Mouse (Mus musculus): ENCODE results near the gene Pcx.

Gene Pcx

GRCm38 (mm10) chr19:4509986-4510963, at the start of gene Pcx:
TSS of gene Pcx (plus strand) at chr19:4510472.
- DNase-seq (ENCODE audit: low spot score), result peak; percentile 98

DNA sequence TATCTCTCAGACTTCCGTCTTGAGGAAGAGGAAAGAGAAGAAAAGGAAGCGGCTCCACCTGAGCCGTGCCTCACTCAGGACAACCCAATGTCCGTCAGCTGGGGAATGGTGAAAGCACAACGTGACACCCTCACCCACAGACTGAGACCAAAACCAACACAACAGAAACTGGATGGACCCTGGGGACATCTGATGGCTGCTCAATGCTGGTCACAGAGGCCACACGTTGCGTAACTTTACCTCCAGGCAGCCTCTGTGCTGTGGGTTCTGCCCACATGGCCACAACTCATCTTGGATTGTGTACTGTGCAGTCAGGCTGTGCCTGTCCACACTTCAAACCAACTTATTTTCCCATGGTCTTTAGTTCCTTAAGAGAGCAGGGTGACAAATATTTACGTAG, 48.3 kb upstream of the Pcx start:
- DNase-seq (ENCODE audit: low spot score), result no peak

- no peak for DNase-seq (ENCODE audit: low spot score)
Measured at GRCm38 (mm10) chr19:4464666-4465065, 45.6 kb upstream of the Pcx start.

DNA sequence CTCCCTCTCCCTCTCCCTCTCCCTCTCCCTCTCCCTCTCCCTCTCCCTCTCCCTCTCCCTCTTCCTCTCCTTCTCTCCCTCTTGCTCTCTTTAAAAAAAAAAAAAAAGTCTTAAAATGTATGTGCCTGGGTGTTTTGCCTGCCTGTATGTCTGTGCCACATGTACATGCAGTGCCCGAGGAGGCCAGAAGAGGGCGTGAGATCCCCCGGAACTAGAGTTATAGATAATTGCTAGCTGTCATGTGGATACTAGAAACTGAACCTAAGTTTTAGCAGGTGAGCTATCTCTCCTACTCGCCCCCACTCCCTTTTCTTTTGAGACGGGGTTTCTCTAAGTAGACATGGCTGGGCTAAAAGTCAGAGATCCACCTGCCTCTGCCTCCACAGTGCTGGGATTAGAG, 41.9 kb upstream of the Pcx start:
- no peak for DNase-seq (ENCODE audit: low spot score)

DNA sequence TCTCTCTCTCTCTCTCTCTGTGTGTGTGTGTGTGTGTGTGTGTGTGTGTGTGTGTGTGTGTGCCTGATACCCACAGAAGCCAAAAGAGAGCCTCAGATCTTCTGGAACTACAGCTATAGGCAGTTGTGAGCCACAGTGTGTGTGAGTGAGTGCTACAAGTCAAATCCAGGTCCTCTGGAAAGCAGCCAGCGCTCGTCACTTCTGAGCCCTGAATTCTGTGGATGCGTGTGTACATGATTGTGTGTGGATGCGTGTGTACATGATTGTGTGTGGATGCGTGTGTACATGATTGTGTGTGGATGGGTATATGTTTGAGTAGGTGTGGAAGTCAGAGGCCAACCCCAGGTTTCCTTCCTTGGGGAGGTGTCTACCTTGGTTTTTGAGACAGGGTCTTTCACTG, 36.7 kb upstream of the Pcx start:
- no peak for DNase-seq (ENCODE audit: low spot score)

- no peak for DNase-seq (ENCODE audit: low spot score)
Measured at GRCm38 (mm10) chr19:4474739-4475138, 35.5 kb upstream of the Pcx start.

DNA sequence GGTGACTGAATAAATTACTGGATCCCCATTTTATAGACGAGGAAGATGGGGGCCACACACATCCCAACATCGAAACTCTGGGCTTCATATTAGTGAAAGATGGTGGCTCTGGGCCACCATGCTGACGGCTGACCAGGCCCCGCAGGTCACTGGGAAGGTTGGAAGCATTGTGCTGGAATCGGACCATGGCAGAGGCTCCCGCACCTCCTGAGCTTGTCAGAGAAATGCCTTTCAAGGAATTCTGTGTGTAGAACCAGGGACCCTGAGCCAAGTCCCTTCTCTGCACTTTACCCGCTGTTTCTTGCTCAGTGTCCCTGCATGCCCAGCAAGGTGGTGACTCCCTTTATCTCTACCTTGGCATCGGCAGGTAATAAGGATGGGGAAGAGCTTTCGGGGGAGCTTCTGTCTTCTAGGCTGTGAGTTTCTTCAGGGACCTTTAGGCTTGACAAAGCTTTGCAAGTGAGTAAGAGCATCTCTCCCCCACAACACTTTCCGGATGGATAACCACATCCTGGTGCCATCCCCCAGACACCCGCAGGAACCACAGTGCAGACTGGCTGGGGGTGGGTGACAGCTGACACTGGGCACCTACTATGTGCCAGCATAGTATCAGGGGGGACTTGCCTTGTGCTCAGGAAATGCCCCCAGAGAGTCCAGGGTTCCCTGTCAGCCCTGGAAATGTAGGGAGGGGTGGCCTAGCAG, 34.9 kb upstream of the Pcx start:
- DNase-seq (ENCODE audit: low spot score), result no peak

GRCm38 (mm10) chr19:4476601-4477257, 33.5 kb upstream of the Pcx start:
- DNase-seq (ENCODE audit: low spot score), result no peak

DNA sequence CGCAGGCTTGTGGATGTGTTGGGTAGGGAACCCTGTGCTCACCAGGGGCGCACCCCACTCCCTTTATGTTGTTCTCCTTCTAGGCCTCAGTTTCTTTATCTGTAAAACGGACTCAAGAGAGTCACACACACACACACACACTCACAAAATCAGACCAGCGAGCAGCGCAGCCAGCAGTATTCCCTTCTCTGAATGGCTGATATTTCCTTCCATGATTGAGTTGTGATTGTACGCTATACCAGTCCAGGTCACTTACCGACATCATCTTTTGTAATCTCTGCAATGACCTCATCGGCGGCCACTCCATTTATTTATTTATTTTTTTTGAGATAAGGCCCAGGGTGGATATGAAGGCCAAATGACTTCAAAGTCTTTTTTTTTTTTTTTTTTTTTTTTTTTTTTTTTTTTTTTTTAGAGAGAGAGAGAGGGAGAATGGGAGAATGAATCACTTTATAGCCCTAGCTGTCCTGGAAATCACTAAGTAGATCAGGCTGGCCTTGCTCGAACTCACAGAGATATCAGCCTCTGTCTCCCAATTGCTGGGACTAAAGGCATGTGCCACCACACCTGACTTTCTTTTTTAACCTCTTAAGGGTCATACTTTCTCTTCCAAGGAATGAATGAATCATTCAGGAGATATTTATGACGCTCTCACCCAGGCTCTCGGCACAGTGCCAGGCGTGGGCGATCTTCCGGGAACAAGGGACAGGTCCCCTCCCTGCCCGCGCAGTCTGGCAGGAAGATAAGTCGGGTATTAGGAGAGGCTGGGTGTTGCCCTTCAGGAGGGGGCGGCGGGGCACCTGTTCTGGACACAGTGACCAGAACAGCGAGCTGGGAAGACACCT, 32.7 kb upstream of the Pcx start, which contains the start of gene Syt12:
Syt12 (minus strand) TSS at position 103 of the 845 bp plus-strand sequence.
- no peak for DNase-seq (ENCODE audit: low spot score)

DNA sequence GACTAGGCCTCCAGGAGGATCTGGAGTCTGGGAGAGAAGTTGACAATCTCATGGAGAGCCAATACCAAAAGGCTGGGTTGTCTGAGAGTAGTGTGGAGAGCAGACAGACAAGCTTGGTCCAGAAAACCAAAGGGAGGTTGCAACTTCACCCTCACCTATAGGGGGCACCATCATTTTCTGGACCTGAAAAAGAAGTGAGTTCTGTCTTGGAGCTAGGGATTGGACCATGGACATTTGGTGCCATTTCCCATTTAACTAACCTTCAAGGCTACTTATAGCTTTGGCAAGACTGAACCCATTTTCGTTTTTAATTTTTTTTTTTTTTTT, 32.1 kb upstream of the Pcx start:
- no peak for DNase-seq (ENCODE audit: low spot score)

- no peak for DNase-seq (ENCODE audit: low spot score)
Measured at GRCm38 (mm10) chr19:4480041-4480440, 30.2 kb upstream of the Pcx start.

- no peak for DNase-seq (ENCODE audit: low spot score)
Measured at GRCm38 (mm10) chr19:4481326-4481725, 28.9 kb upstream of the Pcx start.

DNA sequence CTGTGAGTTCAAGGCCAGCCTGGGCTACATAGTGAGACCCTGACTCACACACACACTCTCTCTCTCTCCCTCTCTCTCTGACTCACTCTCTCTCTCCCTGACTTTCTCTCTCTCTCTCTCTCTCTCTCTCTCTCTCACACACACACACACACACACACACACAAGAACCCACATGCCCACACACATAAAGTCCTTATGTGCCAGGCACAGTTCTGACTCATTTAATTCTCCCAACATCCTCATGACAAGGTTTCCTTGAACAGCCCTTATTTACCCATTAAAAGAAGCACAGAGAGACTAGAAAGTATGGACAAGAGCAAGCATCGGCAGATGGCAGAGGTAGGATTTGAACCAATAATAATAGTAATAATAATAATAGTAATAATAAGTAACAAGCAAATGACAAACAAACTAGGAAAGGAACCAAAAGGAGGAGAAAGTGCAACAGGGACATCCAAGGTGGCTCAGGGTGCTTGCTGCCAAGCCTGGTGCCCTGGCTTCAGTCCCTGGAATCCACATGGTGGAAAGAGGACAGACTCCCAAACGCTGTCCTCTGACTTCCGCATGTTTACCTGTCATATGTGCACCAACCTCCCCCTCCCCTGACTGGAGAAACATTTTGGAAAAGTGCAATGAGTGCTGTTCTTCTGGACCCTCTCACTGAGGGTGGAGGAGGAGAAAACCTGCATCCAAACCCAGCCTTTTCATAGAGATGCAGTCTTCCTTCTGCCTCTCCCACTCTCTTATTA, 28.0 kb upstream of the Pcx start:
- no peak for DNase-seq (ENCODE audit: low spot score)

GRCm38 (mm10) chr19:4485006-4485405, 25.3 kb upstream of the Pcx start:
- no peak for DNase-seq (ENCODE audit: low spot score)

DNA sequence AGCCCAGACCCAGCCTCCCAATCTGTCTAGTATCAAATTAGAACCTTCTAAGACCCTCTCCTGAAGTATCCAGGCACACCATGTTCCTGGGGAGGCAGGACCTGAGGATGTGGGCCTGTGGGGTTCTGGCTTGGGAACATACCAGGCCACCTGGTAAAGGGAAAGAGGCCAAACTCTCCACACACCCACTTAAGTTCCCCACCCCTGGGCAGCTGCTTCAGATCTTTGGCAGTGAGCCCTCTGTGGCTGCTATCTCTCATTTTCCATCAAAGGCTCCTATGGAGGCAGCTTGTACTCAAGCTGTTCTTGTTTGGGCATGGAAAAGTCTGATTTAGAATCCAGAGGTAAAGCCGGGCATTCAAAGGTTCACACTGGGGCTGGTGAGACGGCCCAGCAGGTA, 22.4 kb upstream of the Pcx start:
- no peak for DNase-seq (ENCODE audit: low spot score)

- DNase-seq (ENCODE audit: low spot score), result no peak
Measured at GRCm38 (mm10) chr19:4491080-4491695, 19.1 kb upstream of the Pcx start.

- no peak for DNase-seq (ENCODE audit: low spot score)
Measured at GRCm38 (mm10) chr19:4492526-4493296, 17.6 kb upstream of the Pcx start.

GRCm38 (mm10) chr19:4494707-4495106, 15.6 kb upstream of the Pcx start:
- DNase-seq (ENCODE audit: low spot score), result no peak

DNA sequence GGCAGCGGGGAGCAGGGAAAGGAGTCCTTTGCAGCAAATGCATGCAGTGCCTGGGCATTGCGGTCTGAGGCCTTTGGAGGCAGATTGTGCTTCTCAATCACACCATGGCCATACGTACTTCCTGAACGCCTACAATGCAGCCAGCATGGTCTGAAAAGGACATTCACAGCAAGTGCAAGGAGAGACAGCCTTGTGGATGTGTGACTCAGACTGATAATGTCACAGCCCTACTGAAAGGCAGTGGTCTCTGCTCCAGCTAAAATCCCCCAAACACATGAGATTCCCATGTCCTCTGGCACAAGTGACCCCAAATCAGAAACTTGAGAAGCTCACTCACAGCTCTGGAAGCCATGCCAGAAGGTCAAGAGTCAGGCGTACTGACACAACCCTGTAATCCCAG, 14.5 kb upstream of the Pcx start:
- DNase-seq (ENCODE audit: low spot score), result no peak

Data from layer of hippocampus, adult 9-10 months (tissue).